Mouse (Mus musculus) limb, embryonic 14.5 days (tissue): ENCODE data around the gene Psmb5. TPM values are rescaled to one million over a fixed set of nuclear protein-coding genes. Genes with fewer than 3 reads are reported as not detected.

Experiments used
- ATAC-seq: fragments of 200-750 bp; cut with Nextera tagmentation; 2 replicates; pipeline ENCODE4 v1.8.0; 2017; ENCODE audit warnings: low read depth, moderate number of reproducible peaks, moderate TSS enrichment; ENCODE audit not compliant: low FRiP score
- DNase-seq: peaks from one replicate; pipeline ENCODE4 v3.0.0-alpha.2; 2015; ENCODE audit warnings: low spot score
- H3K27ac ChIP-seq: fragments of 300-500 bp; sonication (generic); replicated peaks from 2 replicates; pipeline ENCODE4 v1.5.1; 2014; ENCODE audit warnings: low read depth, mild to moderate bottlenecking, low read length, moderate library complexity, mixed read lengths
- H3K27me3 ChIP-seq: fragments of 300-500 bp; sonication (generic); 2 replicates; pipeline ENCODE4 v1.6.1; 2014; ENCODE audit warnings: low read length, mixed read lengths; ENCODE audit not compliant: control insufficient read depth, insufficient read depth
- H3K36me3 ChIP-seq: fragments of 300-500 bp; sonication (generic); 2 replicates; pipeline ENCODE4 v1.6.1; 2014; ENCODE audit warnings: mild to moderate bottlenecking, low read length, moderate library complexity, mixed read lengths; ENCODE audit not compliant: control insufficient read depth, insufficient read depth
- H3K4me1 ChIP-seq: fragments of 300-500 bp; sonication (generic); 2 replicates; pipeline ENCODE4 v1.6.1; 2014; ENCODE audit warnings: antibody characterized with exemption, low read length, mixed read lengths; ENCODE audit not compliant: control insufficient read depth, insufficient read depth
- H3K4me2 ChIP-seq: fragments of 300-500 bp; sonication (generic); replicated peaks from 2 replicates; pipeline ENCODE4 v1.6.1; 2014; ENCODE audit warnings: low read depth, mild to moderate bottlenecking, low read length, moderate library complexity; ENCODE audit not compliant: severe bottlenecking
- H3K4me3 ChIP-seq: fragments of 300-500 bp; sonication (generic); replicated peaks from 2 replicates; pipeline ENCODE4 v1.5.1; 2014; ENCODE audit warnings: low read length
- H3K9ac ChIP-seq: fragments of 300-500 bp; sonication (generic); 2 replicates; pipeline ENCODE4 v1.6.1; 2014; ENCODE audit warnings: mild to moderate bottlenecking, low read depth, low read length, moderate library complexity; ENCODE audit not compliant: severe bottlenecking
- H3K9me3 ChIP-seq: fragments of 300-500 bp; sonication (generic); 2 replicates; pipeline ENCODE4 v1.6.1; 2016; ENCODE audit warnings: low read length; ENCODE audit not compliant: control insufficient read depth
- POLR2A ChIP-seq: fragments of 200-500 bp; IDR thresholded peaks from 2 replicates; pipeline ENCODE4 v1.8.0; 2012; ENCODE audit warnings: inconsistent platforms, mild to moderate bottlenecking, moderate library complexity, borderline replicate concordance; ENCODE audit not compliant: insufficient read depth, insufficient read length; ENCODE audit errors: extremely low read depth
- WGBS: fragments of 180-500 bp; shearing (Covaris S2); extraction: QIAGEN DNeasy Blood & Tissue Kit; methylation state at CpG from one replicate; pipeline ENCODE4 v1.1.7; 2014; 5-methylcytosine and 5-hydroxymethylcytosine counted together
- polyA plus RNA-seq, 2 experiments: library from polyadenylated mRNA; depleted of rRNA in 1 of 2; stranded (reverse) in 1 of 2; unstranded in 1 of 2; fragments of >200 nt; fragmentation: Nextera tagmentation in 1 of 2; extraction: Ambion mirVana in 1 of 2; gene quantifications; 2 replicates each; pipeline versions ENCODE4 v1.2.1 to v1.2.3; 2012 to 2014

Gene Psmb5
- polyA plus RNA-seq, 2 experiments, result 196 to 375 TPM

- 7% methylated on average over 4 of the region's 4 CpGs for WGBS
- peaks cover 31% of the 10 kb centered on the region for H3K4me1 ChIP-seq
- no peaks in the 10 kb centered on the region for H3K9me3 ChIP-seq
- peak overlapping the region; percentile 72 for H3K4me2 ChIP-seq
- H3K9ac ChIP-seq, result peak overlapping the region; percentile 21
- 0 out of 2 replicates have a peak overlapping the region, but pooled peaks have one; percentile 53 for H3K27ac ChIP-seq
- peaks cover 43% of the 10 kb centered on the region for H3K36me3 ChIP-seq
- H3K27me3 ChIP-seq, result no peaks in the 10 kb centered on the region
- ATAC-seq (no peak), DNase-seq (peak; percentile 71)
- no peak for TF ChIP-seq POLR2A
- peak overlapping the region; percentile 96 for H3K4me3 ChIP-seq
Observed at GRCm38 (mm10) chr14:54574253-54574652, 43.6 kb downstream of the Psmb5 start.

DNA sequence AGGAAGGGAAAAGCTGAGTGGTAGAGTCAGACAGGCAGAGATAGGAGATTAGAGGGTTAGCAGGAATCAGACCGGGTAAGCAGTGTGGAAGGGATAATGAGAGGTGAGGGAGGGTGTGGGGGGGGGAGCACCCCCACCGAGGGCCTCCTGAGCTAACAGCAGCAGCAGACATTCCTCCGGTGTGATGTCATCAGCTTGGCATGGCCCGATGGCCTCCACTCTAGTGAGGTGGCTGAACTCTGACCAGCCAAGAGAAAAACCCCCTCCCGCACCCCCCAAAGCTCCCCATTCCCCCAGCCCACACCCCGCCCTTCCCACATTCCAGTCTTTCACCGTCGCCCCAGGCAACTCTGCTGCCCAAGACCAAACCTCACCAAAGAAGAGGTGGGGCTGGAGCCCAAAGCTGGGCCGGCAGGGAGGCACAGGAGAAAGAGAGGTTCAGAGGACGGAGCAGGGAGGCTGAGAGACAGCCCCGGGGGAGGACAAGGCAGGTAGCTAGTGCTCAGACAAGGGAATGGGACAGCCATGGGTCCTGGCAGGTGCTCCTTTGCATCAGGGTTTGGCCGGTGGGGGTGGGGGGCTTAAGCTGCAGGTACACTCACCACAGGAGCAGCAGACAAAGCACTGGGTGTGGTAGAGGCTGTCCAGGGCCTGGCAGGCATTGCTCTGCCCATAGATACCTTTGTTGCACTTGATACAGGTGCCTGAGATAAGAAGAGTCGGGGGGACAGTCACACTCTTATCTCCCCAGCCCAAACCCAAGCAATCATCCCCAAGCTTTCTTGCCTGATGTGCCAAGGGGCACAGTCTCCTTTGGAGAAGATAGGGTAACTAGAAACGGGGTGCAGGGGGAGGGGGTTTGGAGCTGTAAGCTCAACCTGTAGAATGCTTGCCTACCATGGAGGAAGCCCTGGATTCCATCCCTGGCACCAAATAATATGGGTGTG, 44.8 kb downstream of the Psmb5 start:
- Histone ChIP-seq H3K27me3 (no peaks in the 10 kb centered on the region), H3K27ac (peak overlapping the region; percentile 68), H3K9me3 (no peaks in the 10 kb centered on the region), H3K4me2 (peak overlapping the region; percentile 72), H3K9ac (peak overlapping the region; percentile 21), H3K4me3 (peak overlapping the region; percentile 96), H3K4me1 (peaks cover 26% of the 10 kb centered on the region), H3K36me3 (peaks cover 54% of the 10 kb centered on the region)
- no peak for TF ChIP-seq POLR2A
- 15% methylated on average over 14 of the region's 14 CpGs for WGBS
- DNase-seq (peak; percentile 74), ATAC-seq (0 out of 2 replicates have a peak, but pooled peaks have one; percentile 16)

GRCm38 (mm10) chr14:54572122-54572521, 45.7 kb downstream of the Psmb5 start:
- Histone ChIP-seq H3K4me3 (no peak overlapping the region), H3K36me3 (peaks cover 63% of the 10 kb centered on the region), H3K9me3 (no peaks in the 10 kb centered on the region), H3K27me3 (no peaks in the 10 kb centered on the region), H3K27ac (peak overlapping the region; percentile 68; the same call in 1 of the 2 replicates), H3K4me1 (peaks cover 26% of the 10 kb centered on the region), H3K9ac (no peak overlapping the region), H3K4me2 (no peak overlapping the region)
- no peak for TF ChIP-seq POLR2A
- DNase-seq (no peak), ATAC-seq (no peak)
- 69% methylated on average over 4 of the region's 4 CpGs for WGBS

- no peak overlapping the region for H3K27ac ChIP-seq
- 74% methylated on average over 17 of the region's 17 CpGs for WGBS
- no peak overlapping the region for H3K4me2 ChIP-seq
Observed at GRCm38 (mm10) chr14:54569451-54570392, 48.1 kb downstream of the Psmb5 start.

More at GRCm38 (mm10) chr14:54569451-54570392, 48.1 kb downstream of the Psmb5 start:
- no peak for ATAC-seq
- Histone ChIP-seq H3K27me3 (no peaks in the 10 kb centered on the region), H3K4me3 (no peak overlapping the region), H3K4me1 (peaks cover 23% of the 10 kb centered on the region), H3K9me3 (no peaks in the 10 kb centered on the region), H3K9ac (no peak overlapping the region), H3K36me3 (peaks cover 74% of the 10 kb centered on the region)
- no peak for TF ChIP-seq POLR2A
- no peak for DNase-seq
